Mouse (Mus musculus): Measurements from ENCODE around the gene Unc45a.

GRCm38 (mm10) chr7:80283226-80283918 is 57.4 kb downstream of the Unc45a start:
- no peak for TF ChIP-seq CTCF (IDR thresholded peaks at IDR 0.05; ENCODE audit: insufficient read depth, low read length)
- no peak for TF ChIP-seq POLR2A (IDR thresholded peaks at IDR 0.05; ENCODE audit: borderline replicate concordance, extremely low read depth, low read depth, low read length)
